Mouse (Mus musculus) ovary, postnatal 14 days (tissue): ENCODE measurements at regions not wholly inside any gene's neighbourhood (a gene's known extent, or its start where the extent isn't known, plus 50 kb on each side); places are given as distances from the start of the nearest gene placed in this dataset.

ENCODE experiments used
- DNase-seq: peaks from one replicate; pipeline ENCODE4 v3.0.0; 2022; ENCODE audit warnings: low spot score

GRCm38 (mm10) chr1:89382021-89382420 lies 72.6 kb upstream of the Agap1 start:
- no peak for DNase-seq

DNA sequence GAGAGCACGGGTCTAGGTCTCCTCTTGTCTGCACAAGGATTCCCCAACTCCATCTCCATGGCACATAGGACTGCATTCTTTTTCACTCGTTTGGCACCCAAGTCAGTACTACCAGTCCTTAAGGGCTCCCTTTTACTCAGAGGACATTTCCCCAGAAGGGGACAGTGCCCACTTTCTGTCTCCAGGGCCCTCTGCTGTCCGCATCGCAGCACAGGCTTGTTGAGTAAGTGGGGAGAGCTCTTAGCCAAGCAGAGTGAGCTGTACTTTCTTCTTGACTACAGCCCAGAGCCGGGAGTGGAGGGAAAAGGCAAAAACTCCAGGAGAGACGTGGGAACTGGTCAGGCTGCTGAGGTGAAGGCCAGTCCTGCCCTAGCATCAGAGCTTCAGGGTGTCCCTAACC lies 69.5 kb upstream of the Agap1 start:
- DNase-seq = no peak

DNA sequence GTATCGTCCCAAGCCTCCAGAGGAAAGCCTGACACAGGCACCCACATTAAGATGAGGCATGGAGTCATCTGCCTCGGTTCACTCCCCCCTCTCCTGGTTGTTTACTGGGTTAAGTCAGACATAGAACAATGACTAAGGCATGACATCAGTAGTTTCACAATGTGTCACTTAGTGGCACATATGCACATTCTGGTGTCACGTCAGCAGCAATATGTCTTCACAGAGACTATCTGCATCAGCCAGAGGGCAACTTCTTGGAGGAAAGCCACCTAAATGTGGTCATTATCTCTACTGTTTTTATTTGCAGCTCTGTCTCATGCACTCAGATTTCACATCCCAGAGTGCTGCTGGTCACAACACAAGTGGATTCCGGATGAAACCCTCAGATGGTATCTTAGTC lies 61.9 kb upstream of the Agap1 start:
- DNase-seq = no peak

DNA sequence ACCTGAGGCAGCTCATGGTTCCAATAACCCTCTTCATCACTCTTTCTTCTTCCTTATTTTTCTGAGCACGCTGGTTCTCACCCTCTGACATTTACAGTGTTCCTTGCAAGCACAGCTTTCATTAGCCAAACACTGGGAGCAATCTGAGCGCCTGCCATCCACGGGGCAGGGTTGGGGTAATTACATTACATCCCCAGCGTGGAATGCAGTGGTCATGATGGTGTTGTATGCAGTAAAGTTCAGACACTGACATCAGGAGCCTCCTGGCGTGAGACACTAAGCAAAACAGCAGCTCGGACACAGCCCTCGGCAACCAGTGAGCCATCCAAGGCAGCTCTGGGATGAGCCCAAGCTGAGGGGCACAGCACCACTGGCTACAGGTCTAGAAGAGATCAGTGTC lies 60.1 kb upstream of the Agap1 start:
- DNase-seq = no peak

DNA sequence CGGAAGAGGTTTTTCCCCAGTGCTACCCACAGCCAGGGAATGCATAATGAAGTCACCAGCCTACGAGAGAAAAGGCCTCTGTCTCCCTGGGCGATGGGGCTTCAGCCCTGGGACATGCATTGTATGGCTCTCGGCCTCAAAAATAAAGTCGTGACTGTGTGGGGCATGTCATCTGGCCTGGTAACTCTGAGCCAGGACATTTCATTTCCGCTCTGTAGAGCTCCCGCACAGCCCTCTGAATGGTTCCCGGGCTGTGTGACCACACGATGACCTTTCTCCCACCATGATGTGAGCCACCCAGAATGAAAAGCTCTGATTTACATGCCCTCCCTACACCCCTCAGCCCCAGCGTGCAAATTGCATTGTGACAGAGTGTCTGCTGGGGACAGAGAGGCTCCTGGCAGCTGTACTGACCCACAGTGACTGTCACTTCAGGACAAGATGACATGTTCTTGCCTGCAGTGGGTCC lies 53.8 kb upstream of the Agap1 start:
- no peak for DNase-seq

DNA sequence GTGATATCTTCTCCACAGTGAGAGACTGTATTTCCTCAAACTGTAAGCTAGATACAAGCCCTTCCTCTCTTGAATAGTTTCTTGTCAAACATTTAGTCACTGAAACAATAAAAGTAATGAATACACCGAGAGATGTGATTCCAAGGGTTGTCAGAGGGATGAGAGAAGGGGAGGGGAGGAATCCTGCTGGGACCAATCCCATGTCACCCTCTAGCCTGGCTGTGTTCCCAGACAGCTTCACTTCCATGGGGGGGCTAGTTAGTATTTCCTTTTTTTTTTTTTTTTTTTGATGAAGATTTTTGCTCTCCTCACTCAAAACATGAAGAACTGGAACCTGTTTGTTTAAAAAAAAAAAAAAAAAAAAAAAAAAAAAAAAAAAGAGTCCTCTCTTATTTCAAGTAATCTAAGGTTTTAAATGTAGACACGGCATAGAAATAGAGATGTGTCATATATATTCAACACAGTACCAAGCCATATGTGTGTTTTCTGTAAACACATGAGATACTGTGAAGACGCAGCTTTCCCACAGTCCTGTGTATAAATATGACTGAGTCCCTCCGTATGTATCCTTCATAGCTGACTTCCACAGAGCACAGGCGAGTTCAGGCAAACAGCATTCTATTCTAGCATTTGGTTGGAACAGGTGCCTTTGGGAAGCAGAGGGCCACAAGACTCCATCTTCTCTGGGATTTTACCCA lies 51.9 kb upstream of the Agap1 start:
- no peak for DNase-seq

GRCm38 (mm10) chr1:89403551-89404050 lies 51.0 kb upstream of the Agap1 start:
- no peak for DNase-seq
